Mouse (Mus musculus): ENCODE measurements at regions not wholly inside any gene's neighbourhood (a gene's known extent, or its start where the extent isn't known, plus 50 kb on each side); places are given as distances from the start of the nearest gene placed in this dataset.

DNA sequence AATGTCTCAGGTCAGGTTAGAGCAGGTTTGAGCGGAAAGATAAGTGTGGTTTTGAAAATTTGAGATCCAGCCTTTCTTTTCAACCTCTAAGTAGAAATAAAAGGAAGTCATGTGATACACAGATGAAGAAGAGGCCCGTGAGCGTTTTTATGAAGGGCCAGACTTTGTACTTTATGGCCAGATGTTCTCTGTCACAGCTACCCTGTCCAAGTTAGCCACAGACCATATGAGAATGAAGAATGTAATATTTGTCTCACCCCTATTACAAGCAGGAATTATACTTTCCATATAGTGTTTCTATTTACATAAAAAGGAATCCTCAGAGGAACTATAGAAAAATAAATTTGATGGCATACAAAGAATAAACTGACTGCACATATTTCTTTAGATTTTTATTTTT, 114.9 kb upstream of the Ahr start:
- TF ChIP-seq CTCF (IDR thresholded peaks at IDR 0.05; ENCODE audit: borderline replicate concordance, control insufficient read depth, extremely low read depth, insufficient read depth, low read length, poor library complexity), result no peak
- TF ChIP-seq POLR2A (IDR thresholded peaks at IDR 0.05; ENCODE audit: control insufficient read depth, extremely low read depth, insufficient read depth, low read length, poor library complexity), result no peak
